ENCODE assay signal across 14 mouse cellular contexts in genomic region chr12:35685189-35685588, GRCm38 (mm10).
DNase-seq lines count a peak whose midpoint lies in the region; ATAC-seq lines count a peak whose summit lies in the region.
"Had no signal": no experiment of that assay in that cellular context is flagged by ENCODE, and none has a peak within 500 bp of the region (broad histone marks: within the 10 kb centered on the region; RNA-seq: fewer than 3 reads in every experiment).

No protein-coding gene starts in this region.

- H3K9ac ChIP-seq in lung, embryonic 16.5 days (ENCODE audit: low read length), result no peak overlapping the region
- no peak overlapping the region for H3K9ac ChIP-seq in midbrain, embryonic 15.5 days
- H3K9ac ChIP-seq: forebrain, embryonic 15.5 days; heart, embryonic 15.5 days; hindbrain, embryonic 15.5 days; liver, embryonic 15.5 days; midbrain, embryonic 13.5 days had no signal

- H3K4me3 ChIP-seq in lung, embryonic 16.5 days (ENCODE audit: low read length), result no peak overlapping the region
- no peak overlapping the region for H3K4me3 ChIP-seq in midbrain, embryonic 15.5 days
- H3K4me3 ChIP-seq: forebrain, embryonic 15.5 days; heart, embryonic 15.5 days; hindbrain, embryonic 15.5 days; liver, embryonic 15.5 days; midbrain, embryonic 13.5 days had no signal

- H3K9me3 ChIP-seq in lung, embryonic 16.5 days (ENCODE audit: control insufficient read depth, low read length), result no peaks in the 10 kb centered on the region
- no peaks in the 10 kb centered on the region for H3K9me3 ChIP-seq in midbrain, embryonic 15.5 days
- H3K9me3 ChIP-seq: forebrain, embryonic 15.5 days; heart, embryonic 15.5 days; hindbrain, embryonic 15.5 days; liver, embryonic 15.5 days; midbrain, embryonic 13.5 days had no signal

- H3K27ac ChIP-seq in lung, embryonic 16.5 days (ENCODE audit: low read length), result no peak overlapping the region
- no peak overlapping the region for H3K27ac ChIP-seq in midbrain, embryonic 15.5 days
- H3K27ac ChIP-seq: forebrain, embryonic 15.5 days; heart, embryonic 15.5 days; hindbrain, embryonic 15.5 days; liver, embryonic 15.5 days; midbrain, embryonic 13.5 days had no signal

- H3K4me2 ChIP-seq in lung, embryonic 16.5 days (ENCODE audit: low read depth, low read length), result no peak overlapping the region
- H3K4me2 ChIP-seq in midbrain, embryonic 15.5 days, result no peak overlapping the region
- H3K4me2 ChIP-seq: forebrain, embryonic 15.5 days; heart, embryonic 15.5 days; hindbrain, embryonic 15.5 days; liver, embryonic 15.5 days; midbrain, embryonic 13.5 days had no signal

- H3K4me1 ChIP-seq in lung, embryonic 16.5 days (replicated peaks; ENCODE audit: control insufficient read depth, insufficient read depth, low read length), result no peaks in the 10 kb centered on the region
- no peaks in the 10 kb centered on the region for H3K4me1 ChIP-seq in midbrain, embryonic 15.5 days
- H3K4me1 ChIP-seq: forebrain, embryonic 15.5 days; heart, embryonic 15.5 days; hindbrain, embryonic 15.5 days; liver, embryonic 15.5 days; midbrain, embryonic 13.5 days had no signal

- intact Hi-C loops in left cerebral cortex, postnatal 25 days (cut with DNase I), result no loop called here

- H3K27me3 ChIP-seq in lung, embryonic 16.5 days (ENCODE audit: control insufficient read depth, insufficient read depth, low read depth, low read length), result no peaks in the 10 kb centered on the region
- H3K27me3 ChIP-seq in midbrain, embryonic 15.5 days (replicated peaks), result no peaks in the 10 kb centered on the region
- H3K27me3 ChIP-seq: forebrain, embryonic 15.5 days; heart, embryonic 15.5 days; hindbrain, embryonic 15.5 days; liver, embryonic 15.5 days; midbrain, embryonic 13.5 days had no signal

- no peaks in the 10 kb centered on the region for H3K36me3 ChIP-seq in lung, embryonic 16.5 days (ENCODE audit: control insufficient read depth, insufficient read depth, low read length)
- no peaks in the 10 kb centered on the region for H3K36me3 ChIP-seq in midbrain, embryonic 15.5 days (replicated peaks)
- H3K36me3 ChIP-seq: forebrain, embryonic 15.5 days; heart, embryonic 15.5 days; hindbrain, embryonic 15.5 days; liver, embryonic 15.5 days; midbrain, embryonic 13.5 days had no signal

- DNase-seq in lung, postnatal 14 days, result no peak
- peak; percentile 64 for DNase-seq in thymus, postnatal 4 days
- DNase-seq in left cerebral cortex, postnatal 25 days (ENCODE audit: low spot score in 2 of 2), result no peak
- DNase-seq: heart, adult 11 months; kidney, adult 8-10 months had no signal

- peak; percentile 67 for ATAC-seq in lung, embryonic 16.5 days (ENCODE audit: low read depth)
- peak; percentile 96 for ATAC-seq in granulocyte monocyte progenitor cell, adult 5-6 weeks (replicated peaks; ENCODE audit: poor library complexity, severe bottlenecking)
- peak; percentile 95 for ATAC-seq in megakaryocyte progenitor cell, adult 5-6 weeks (replicated peaks; ENCODE audit: poor library complexity)
- no peak for ATAC-seq in midbrain, embryonic 15.5 days (replicated peaks)
- ATAC-seq: forebrain, embryonic 15.5 days; midbrain, embryonic 13.5 days had no signal

- WGBS in lung, embryonic 16.5 days, result 47% methylated on average over 3 of the region's 3 CpGs
- 62% methylated on average over 3 of the region's 3 CpGs for WGBS in midbrain, embryonic 15.5 days
